Mouse (Mus musculus) ES-E14 (cell line): ENCODE data around the gene Map4k2.

Source experiments
- HCFC1 ChIP-seq: IDR thresholded peaks from 2 replicates; pipeline ENCODE4 v1.6.1; 2012; ENCODE audit warnings: low read length, inconsistent platforms, borderline replicate concordance; ENCODE audit not compliant: insufficient read depth
- MAFK ChIP-seq: IDR thresholded peaks from 2 replicates; pipeline ENCODE4 v1.6.1; 2014; ENCODE audit warnings: mild to moderate bottlenecking, low read depth, low read length, inconsistent platforms; ENCODE audit not compliant: insufficient read depth
- ZNF384 ChIP-seq: IDR thresholded peaks from 2 replicates; pipeline ENCODE4 v1.6.1; 2012; ENCODE audit warnings: low read depth, low read length, inconsistent platforms

DNA sequence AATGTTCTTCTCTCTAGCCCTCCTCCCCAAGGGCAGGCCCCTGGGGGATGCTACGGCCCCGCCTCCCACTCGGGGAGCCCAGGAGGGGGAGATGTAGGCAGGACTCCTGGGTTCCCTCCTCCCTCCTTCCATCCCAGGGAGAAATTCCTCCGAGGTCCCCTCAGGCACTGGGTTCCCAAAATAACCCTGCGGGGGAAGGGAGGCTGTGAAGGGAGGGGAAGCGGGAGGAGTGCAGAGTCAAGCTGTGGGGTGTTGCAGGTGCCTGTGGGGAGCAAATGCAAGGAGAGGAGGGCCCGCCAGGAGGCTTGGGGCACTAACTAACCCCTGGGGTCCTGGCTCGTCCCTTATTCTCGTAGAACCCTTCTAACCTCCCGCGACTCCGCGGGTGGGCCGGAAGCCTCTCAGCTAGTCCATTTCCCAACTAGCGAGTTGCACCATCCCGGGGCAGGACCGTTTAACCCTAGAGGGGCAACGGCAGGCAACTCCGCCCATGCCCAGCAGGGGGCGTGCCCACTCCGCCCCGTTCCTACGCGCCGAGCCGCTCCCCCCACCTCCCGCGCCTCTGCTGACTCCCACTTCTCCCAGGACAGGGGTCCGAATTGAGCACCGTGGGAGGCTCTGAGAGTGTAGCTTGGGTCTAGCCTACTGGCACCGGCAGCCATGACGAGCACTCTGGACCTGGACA lies 60.3 kb downstream of the Map4k2 start:
- TF ChIP-seq HCFC1 (peak; percentile 48; the same call in 1 of the 2 replicates), MAFK (no peak), ZNF384 (no peak)
